Mouse (Mus musculus) thymus, adult 2 months (tissue): Measurements from ENCODE around the gene Serpina7.

ENCODE experiments used
- CTCF ChIP-seq: fragments of 200-500 bp; IDR thresholded peaks from 2 replicates; pipeline ENCODE4 v1.5.1; 2012; ENCODE audit warnings: mild to moderate bottlenecking, control low read depth, low read length, moderate library complexity, borderline replicate concordance; ENCODE audit not compliant: control insufficient read depth, poor library complexity, insufficient read depth; ENCODE audit errors: extremely low read depth
- POLR2A ChIP-seq: fragments of 200-500 bp; IDR thresholded peaks from 2 replicates; pipeline ENCODE4 v1.6.1; 2012; ENCODE audit warnings: mild to moderate bottlenecking, low read length, control low read depth, moderate library complexity; ENCODE audit not compliant: control insufficient read depth, poor library complexity, insufficient read depth; ENCODE audit errors: extremely low read depth

- TF ChIP-seq CTCF (no peak), POLR2A (no peak)
Observed at GRCm38 (mm10) chrX:139051976-139052375, 33.1 kb downstream of the Serpina7 start.
